Mouse (Mus musculus) cerebellum, adult 9-11 months (tissue): ENCODE results near the gene Scarf2.

ENCODE experiments used
- DNase-seq: peaks from one replicate; pipeline ENCODE4 v3.0.0; 2022

Scarf2 gene

GRCm38 (mm10) chr16:17801777-17802455, 4.8 kb downstream of the Scarf2 start:
- no peak for DNase-seq

GRCm38 (mm10) chr16:17802456-17802838, 5.4 kb downstream of the Scarf2 start:
- no peak for DNase-seq

- no peak for DNase-seq
Measured at GRCm38 (mm10) chr16:17802839-17803674, 6.0 kb downstream of the Scarf2 start.

GRCm38 (mm10) chr16:17803675-17804448, 6.8 kb downstream of the Scarf2 start:
- no peak for DNase-seq

- DNase-seq = peak; percentile 40
Measured at GRCm38 (mm10) chr16:17804449-17804912, 7.4 kb downstream of the Scarf2 start.

- no peak for DNase-seq
Measured at GRCm38 (mm10) chr16:17804982-17805381, 7.9 kb downstream of the Scarf2 start.

- no peak for DNase-seq
Measured at GRCm38 (mm10) chr16:17806581-17807191, 9.6 kb downstream of the Scarf2 start.

GRCm38 (mm10) chr16:17807192-17808009, 10.3 kb downstream of the Scarf2 start:
- DNase-seq = peak; percentile 87

GRCm38 (mm10) chr16:17809125-17809524, 12.0 kb downstream of the Scarf2 start:
- no peak for DNase-seq

GRCm38 (mm10) chr16:17809711-17810110, 12.6 kb downstream of the Scarf2 start:
- DNase-seq = no peak

GRCm38 (mm10) chr16:17812120-17812519, 15.0 kb downstream of the Scarf2 start:
- no peak for DNase-seq

GRCm38 (mm10) chr16:17813173-17813572, 16.1 kb downstream of the Scarf2 start:
- no peak for DNase-seq

GRCm38 (mm10) chr16:17815411-17816402, 18.6 kb downstream of the Scarf2 start:
- DNase-seq = peak; percentile 67

- no peak for DNase-seq
Measured at GRCm38 (mm10) chr16:17816528-17816927, 19.4 kb downstream of the Scarf2 start.

- DNase-seq = peak; percentile 88
Measured at GRCm38 (mm10) chr16:17826500-17826899, 29.4 kb downstream of the Scarf2 start.

- DNase-seq = no peak
Measured at GRCm38 (mm10) chr16:17828229-17828628, 31.1 kb downstream of the Scarf2 start.

- peak; percentile 12 for DNase-seq
Measured at GRCm38 (mm10) chr16:17828867-17829266, 31.8 kb downstream of the Scarf2 start.

GRCm38 (mm10) chr16:17830385-17831178, 33.5 kb downstream of the Scarf2 start:
- DNase-seq = peak; percentile 62

- DNase-seq = no peak
Measured at GRCm38 (mm10) chr16:17831781-17832180, 34.7 kb downstream of the Scarf2 start.

GRCm38 (mm10) chr16:17832821-17833220, 35.7 kb downstream of the Scarf2 start, which contains the start of gene B830017H08Rik:
B830017H08Rik (plus strand) TSS chr16:17833121.
- DNase-seq = no peak
